Mouse (Mus musculus): ENCODE measurements at regions not wholly inside any gene's neighbourhood (a gene's known extent, or its start where the extent isn't known, plus 50 kb on each side); places are given as distances from the start of the nearest gene placed in this dataset.

GRCm38 (mm10) chr8:86159074-86159783 is 318.5 kb downstream of the Phkb start:
- no peak for DNase-seq

GRCm38 (mm10) chr8:86147586-86147985 is 306.8 kb downstream of the Phkb start:
- DNase-seq: no peak

GRCm38 (mm10) chr8:86125244-86125643 is 284.5 kb downstream of the Phkb start:
- no peak for DNase-seq

GRCm38 (mm10) chr8:86124655-86125054 is 283.9 kb downstream of the Phkb start:
- no peak for DNase-seq

Measured in lung, postnatal 10 days (tissue).